Mouse (Mus musculus) stomach, postnatal 0 days (tissue): ENCODE measurements around the gene Tmem178b. TPM values are rescaled to one million over a fixed set of nuclear protein-coding genes. Genes with fewer than 3 reads are reported as not detected.

Experiments used
- ATAC-seq: fragments of 200-750 bp; cut with Nextera tagmentation; 2 replicates; pipeline ENCODE4 v1.8.0; 2017; ENCODE audit not compliant: low FRiP score, low TSS enrichment
- DNase-seq: peaks from one replicate; pipeline ENCODE4 v3.0.0-alpha.2; 2016; ENCODE audit warnings: low spot score
- H3K27ac ChIP-seq: fragments of 300-500 bp; sonication (generic); replicated peaks from 2 replicates; pipeline ENCODE4 v1.5.1; 2014; ENCODE audit warnings: mild to moderate bottlenecking, control low read depth
- H3K27me3 ChIP-seq: fragments of 300-500 bp; sonication (generic); 2 replicates; pipeline ENCODE4 v1.6.1; 2014; ENCODE audit warnings: low read length; ENCODE audit not compliant: control insufficient read depth, insufficient read depth
- H3K36me3 ChIP-seq: fragments of 300-500 bp; sonication (generic); 2 replicates; pipeline ENCODE4 v1.6.1; 2014; ENCODE audit warnings: low read length, mixed read lengths; ENCODE audit not compliant: control insufficient read depth, insufficient read depth
- H3K4me1 ChIP-seq: fragments of 300-500 bp; sonication (generic); replicated peaks from 2 replicates; pipeline ENCODE4 v1.6.1; 2014; ENCODE audit warnings: antibody characterized with exemption; ENCODE audit not compliant: control insufficient read depth, insufficient read depth
- H3K4me2 ChIP-seq: fragments of 300-500 bp; sonication (generic); replicated peaks from 2 replicates; pipeline ENCODE4 v1.6.1; 2014; ENCODE audit warnings: low read depth, mild to moderate bottlenecking, control low read depth, moderate library complexity
- H3K4me3 ChIP-seq: fragments of 300-500 bp; sonication (generic); 2 replicates; pipeline ENCODE4 v1.5.1; 2014; ENCODE audit warnings: low read depth, low read length, control low read depth
- H3K9ac ChIP-seq: fragments of 300-500 bp; sonication (generic); 2 replicates; pipeline ENCODE4 v1.6.1; 2014; ENCODE audit warnings: mild to moderate bottlenecking, low read length, control low read depth, mixed read lengths
- H3K9me3 ChIP-seq: fragments of 300-500 bp; sonication (generic); 2 replicates; pipeline ENCODE4 v1.6.1; 2016; ENCODE audit warnings: low read length; ENCODE audit not compliant: control insufficient read depth
- CTCF ChIP-seq: IDR thresholded peaks from 2 replicates; pipeline ENCODE4 v1.5.1; 2016; ENCODE audit warnings: antibody characterized with exemption, low read depth, mild to moderate bottlenecking, moderate library complexity
- EP300 ChIP-seq: optimal IDR thresholded peaks from 2 replicates; pipeline ENCODE3; 2016; ENCODE audit warnings: antibody characterized with exemption
- WGBS: fragments of 180-500 bp; shearing (Covaris S2); extraction: QIAGEN DNeasy Blood & Tissue Kit; methylation state at CpG from one replicate; pipeline ENCODE4 v1.1.7; 2014; 5-methylcytosine and 5-hydroxymethylcytosine counted together
- polyA plus RNA-seq: library from polyadenylated mRNA; unstranded; fragments of >200 nt; fragmentation: Nextera tagmentation; extraction: Ambion mirVana; gene quantifications from 2 replicates; pipeline ENCODE4 v1.2.1, GENCODE M21; 2015

Gene Tmem178b
- polyA plus RNA-seq, 1 experiment from 2014 or later: 0.67 TPM

DNA sequence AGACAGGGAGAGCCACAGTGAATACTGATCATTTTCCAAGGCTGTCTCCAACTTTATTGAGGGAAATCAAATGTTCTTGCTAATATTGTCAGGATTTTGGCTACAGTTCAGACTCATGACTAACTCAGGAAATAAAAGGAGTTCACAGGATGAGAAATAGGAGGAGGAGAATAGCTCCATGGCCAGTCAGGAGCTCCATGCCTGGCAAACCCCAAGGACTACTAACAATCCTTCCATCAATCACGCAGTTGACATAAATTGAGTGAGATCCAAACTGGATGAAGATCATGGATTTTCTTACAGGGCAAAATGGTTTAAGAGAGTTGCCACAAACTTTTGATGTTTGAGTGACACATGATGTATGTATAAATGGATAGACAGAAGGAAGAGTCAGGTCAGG is 258.9 kb downstream of the Tmem178b start:
- TF ChIP-seq CTCF (no peak), EP300 (no peak)
- 95% methylated on average over 1 of the region's 1 CpGs for WGBS
- Histone ChIP-seq H3K4me3 (no peak overlapping the region), H3K36me3 (no peaks in the 10 kb centered on the region), H3K9me3 (no peaks in the 10 kb centered on the region), H3K4me1 (no peaks in the 10 kb centered on the region), H3K27ac (no peak overlapping the region), H3K27me3 (no peaks in the 10 kb centered on the region), H3K4me2 (no peak overlapping the region), H3K9ac (no peak overlapping the region)
- ATAC-seq (no peak), DNase-seq (no peak)

DNA sequence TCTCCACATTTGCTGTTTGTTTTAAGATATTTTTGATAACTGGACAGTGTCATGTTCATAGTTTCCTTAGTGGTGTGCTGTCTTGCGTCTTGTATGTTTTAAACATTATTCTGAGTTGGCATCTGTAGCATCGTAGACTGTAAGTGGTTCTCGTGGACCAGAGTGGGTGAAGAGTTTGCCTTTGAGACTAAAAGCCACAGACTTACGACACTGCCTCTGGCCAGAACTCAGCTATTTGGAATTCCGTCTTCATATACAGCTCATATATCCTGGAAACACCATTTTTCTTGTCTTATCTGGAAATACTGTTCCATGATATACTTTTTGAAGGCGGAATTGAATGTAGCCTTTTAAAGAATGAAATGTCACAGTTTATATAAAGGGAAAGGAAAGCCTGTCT is 260.4 kb downstream of the Tmem178b start:
- Histone ChIP-seq H3K4me1 (no peaks in the 10 kb centered on the region), H3K27ac (no peak overlapping the region), H3K9ac (no peak overlapping the region), H3K27me3 (no peaks in the 10 kb centered on the region), H3K9me3 (no peaks in the 10 kb centered on the region), H3K4me3 (no peak overlapping the region), H3K36me3 (no peaks in the 10 kb centered on the region), H3K4me2 (no peak overlapping the region)
- no peak for DNase-seq
- WGBS: 70% methylated on average over 6 of the region's 6 CpGs
- no peak for ATAC-seq
- no peak for TF ChIP-seq CTCF
- no peak for TF ChIP-seq EP300

DNA sequence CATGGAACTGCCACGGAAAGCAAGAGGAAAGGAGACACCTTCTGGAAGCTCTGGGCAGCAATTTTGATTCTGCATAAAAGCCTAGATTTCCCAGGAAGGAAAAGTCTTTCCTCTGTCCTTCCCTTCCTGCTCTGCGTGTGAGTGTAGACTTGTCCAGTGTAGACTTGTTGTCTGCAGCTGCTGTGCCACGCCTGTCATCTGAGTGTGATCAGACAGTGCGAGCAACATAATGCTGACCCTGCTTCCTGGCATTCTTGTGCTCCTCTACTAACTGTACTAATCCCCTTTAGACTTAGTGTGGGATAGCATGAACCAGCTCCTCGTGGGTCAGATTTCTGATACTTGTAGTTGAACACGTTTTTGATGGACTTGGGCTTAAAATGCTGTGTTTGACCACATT is 262.6 kb downstream of the Tmem178b start:
- no peak for DNase-seq
- whole genome bisulfite sequencing: 64% methylated on average over 6 of the region's 6 CpGs

DNA sequence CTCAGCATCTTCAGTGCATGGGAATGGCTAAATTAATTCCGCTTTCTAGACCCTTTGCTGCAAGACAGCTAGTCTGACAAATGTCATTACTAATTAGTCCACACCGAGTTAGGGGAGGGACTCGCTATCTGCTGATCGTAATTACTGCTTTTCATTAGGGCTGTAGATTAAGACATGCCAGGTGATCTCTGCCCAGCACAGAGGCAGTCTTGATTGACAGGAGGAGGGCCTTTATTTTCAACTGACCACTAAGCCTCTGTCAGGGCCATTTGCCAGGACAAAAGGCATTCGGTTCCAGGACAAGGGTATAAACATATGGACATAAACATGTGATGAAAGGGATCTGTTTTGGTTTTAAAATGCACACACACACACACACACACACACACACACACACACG is 264.3 kb downstream of the Tmem178b start:
- Histone ChIP-seq H3K27me3 (no peaks in the 10 kb centered on the region), H3K27ac (no peak overlapping the region), H3K9me3 (no peaks in the 10 kb centered on the region), H3K4me1 (no peaks in the 10 kb centered on the region), H3K4me2 (no peak overlapping the region), H3K4me3 (no peak overlapping the region), H3K36me3 (no peaks in the 10 kb centered on the region), H3K9ac (no peak overlapping the region)
- 67% methylated on average over 6 of the region's 6 CpGs for WGBS
- TF ChIP-seq EP300 (no peak), CTCF (no peak)
- DNase-seq: no peak
- no peak for ATAC-seq

More for the DNA sequence above, 262.6 kb downstream of the Tmem178b start:
- H3K27me3 ChIP-seq: no peaks in the 10 kb centered on the region
- no peaks in the 10 kb centered on the region for H3K4me1 ChIP-seq
- H3K4me2 ChIP-seq: no peak overlapping the region
- TF ChIP-seq EP300 (no peak), CTCF (no peak)
- H3K36me3 ChIP-seq: no peaks in the 10 kb centered on the region
- no peak for ATAC-seq
- no peak overlapping the region for H3K4me3 ChIP-seq
- no peaks in the 10 kb centered on the region for H3K9me3 ChIP-seq
- H3K9ac ChIP-seq: no peak overlapping the region
- no peak overlapping the region for H3K27ac ChIP-seq

DNA sequence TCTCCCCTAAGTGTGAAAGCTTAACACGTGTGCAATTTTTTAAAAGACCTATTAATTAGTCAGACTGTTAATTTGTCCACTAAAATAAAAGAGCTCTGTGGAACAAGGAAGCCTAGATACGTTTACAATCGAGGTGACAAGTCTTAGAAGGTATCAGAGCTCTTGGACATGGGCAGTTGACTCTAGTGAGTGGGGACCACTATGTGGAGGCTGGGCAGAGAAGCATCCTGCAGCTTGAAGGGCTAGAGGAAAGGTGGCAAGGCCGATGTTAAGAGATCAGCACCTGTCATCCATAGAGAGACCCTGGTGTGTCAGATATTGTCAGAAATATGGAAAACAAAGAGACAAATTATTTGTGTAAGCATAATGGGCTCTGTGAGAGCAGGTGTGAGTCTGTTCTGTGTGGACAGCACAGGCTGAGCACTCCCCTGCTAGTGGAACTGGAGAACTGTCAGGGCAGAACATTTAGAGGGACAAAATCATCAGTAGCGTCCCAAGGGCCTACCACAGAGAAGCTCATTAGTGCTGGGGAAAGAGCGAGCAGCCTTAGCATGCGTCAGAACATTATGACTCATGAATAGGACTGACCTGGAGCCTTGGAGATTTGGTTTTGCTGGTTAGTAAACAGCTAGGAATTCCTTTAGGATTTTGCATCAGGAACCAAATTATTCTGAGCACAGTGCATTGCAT is 264.9 kb downstream of the Tmem178b start:
- Histone ChIP-seq H3K9ac (no peak overlapping the region), H3K36me3 (no peaks in the 10 kb centered on the region), H3K4me3 (no peak overlapping the region), H3K9me3 (no peaks in the 10 kb centered on the region), H3K27ac (no peak overlapping the region), H3K4me2 (no peak overlapping the region), H3K27me3 (no peaks in the 10 kb centered on the region), H3K4me1 (no peaks in the 10 kb centered on the region)
- no peak for TF ChIP-seq EP300
- no peak for TF ChIP-seq CTCF
- DNase-seq (no peak), ATAC-seq (no peak)
- 81% methylated on average over 7 of the region's 7 CpGs for WGBS

DNA sequence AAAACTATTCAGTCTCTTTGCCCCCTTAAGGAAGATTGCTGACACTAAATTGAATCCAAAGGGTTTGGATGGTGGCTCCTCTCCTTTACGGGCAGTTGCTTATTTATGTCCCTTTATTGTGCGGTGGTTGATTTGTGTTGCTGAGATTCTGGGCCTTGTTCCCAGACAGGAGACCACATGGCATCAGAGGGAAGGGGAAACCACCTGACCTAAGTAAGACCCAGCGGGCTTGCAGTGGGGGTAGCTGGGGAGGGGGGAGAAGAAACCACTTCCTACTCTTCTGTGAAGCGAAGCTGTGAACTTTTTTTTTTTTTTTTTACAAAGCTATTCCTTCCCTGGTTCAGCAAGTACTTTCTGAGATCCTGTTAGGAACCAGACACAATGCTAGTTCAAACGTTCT is 269.5 kb downstream of the Tmem178b start:
- Histone ChIP-seq H3K27ac (no peak overlapping the region), H3K9me3 (no peaks in the 10 kb centered on the region), H3K4me3 (no peak overlapping the region), H3K27me3 (no peaks in the 10 kb centered on the region), H3K9ac (no peak overlapping the region), H3K36me3 (no peaks in the 10 kb centered on the region), H3K4me2 (no peak overlapping the region), H3K4me1 (no peaks in the 10 kb centered on the region)
- 37% methylated on average over 5 of the region's 5 CpGs for WGBS
- TF ChIP-seq CTCF (no peak), EP300 (no peak)
- ATAC-seq: no peak
- DNase-seq: no peak
